Mouse (Mus musculus) heart, embryonic 14.5 days (tissue): ENCODE results near the gene Sebox. TPM values are rescaled to one million over a fixed set of nuclear protein-coding genes. Genes with fewer than 3 reads are reported as not detected.

Experiments
- ATAC-seq: fragments of 200-750 bp; cut with Nextera tagmentation; 2 replicates; pipeline ENCODE4 v1.8.0; 2017; ENCODE audit warnings: low read depth, moderate TSS enrichment; ENCODE audit not compliant: insufficient number of reproducible peaks, insufficient read depth, low FRiP score
- H3K27ac ChIP-seq, 2 experiments: fragments of 200-500 bp in 1 of 2; fragments of 300-500 bp in 1 of 2; sonication (generic) in 1 of 2; replicated peaks in 1 of 2; 2 replicates each; pipeline ENCODE4 v1.5.1; 2012 to 2014; ENCODE audit warnings: low read depth in 2 of 2, low read length in 2 of 2, control low read depth in 1 of 2, mild to moderate bottlenecking in 1 of 2, mixed read lengths in 1 of 2; ENCODE audit not compliant: control insufficient read depth in 1 of 2, insufficient read depth in 1 of 2
- H3K27me3 ChIP-seq: fragments of 300-500 bp; sonication (generic); 2 replicates; pipeline ENCODE4 v1.6.1; 2014; ENCODE audit warnings: mild to moderate bottlenecking, low read length, control low read depth; ENCODE audit not compliant: control insufficient read depth, insufficient read depth
- H3K36me3 ChIP-seq: fragments of 300-500 bp; sonication (generic); 2 replicates; pipeline ENCODE4 v1.6.1; 2014; ENCODE audit warnings: mild to moderate bottlenecking, control low read depth, low read length, mixed read lengths; ENCODE audit not compliant: control insufficient read depth, insufficient read depth
- H3K4me1 ChIP-seq, 2 experiments: fragments of 200-500 bp in 1 of 2; fragments of 300-500 bp in 1 of 2; sonication (generic) in 1 of 2; 2 replicates each; pipeline ENCODE4 v1.6.1; 2012 to 2014; ENCODE audit warnings: low read length in 2 of 2, control low read depth in 1 of 2, mixed read lengths in 1 of 2; ENCODE audit not compliant: control insufficient read depth in 2 of 2, insufficient read depth in 2 of 2
- H3K4me2 ChIP-seq: fragments of 300-500 bp; sonication (generic); 2 replicates; pipeline ENCODE4 v1.6.1; 2014; ENCODE audit warnings: mild to moderate bottlenecking, low read length
- H3K4me3 ChIP-seq, 2 experiments: fragments of 200-500 bp in 1 of 2; fragments of 300-500 bp in 1 of 2; sonication (generic) in 1 of 2; 2 replicates each; pipeline ENCODE4 v1.5.1; 2012 to 2014; ENCODE audit warnings: low read length in 2 of 2, mild to moderate bottlenecking in 2 of 2, control low read depth in 1 of 2, low read depth in 1 of 2, moderate library complexity in 1 of 2; ENCODE audit not compliant: control insufficient read depth in 1 of 2, insufficient read depth in 1 of 2
- H3K9ac ChIP-seq: fragments of 300-500 bp; sonication (generic); 2 replicates; pipeline ENCODE4 v1.6.1; 2014; ENCODE audit warnings: mild to moderate bottlenecking, low read length
- H3K9me3 ChIP-seq: fragments of 300-500 bp; sonication (generic); 2 replicates; pipeline ENCODE4 v1.6.1; 2016; ENCODE audit warnings: low read length, control low read depth; ENCODE audit not compliant: control insufficient read depth
- WGBS: fragments of 180-500 bp; shearing (Covaris S2); extraction: QIAGEN DNeasy Blood & Tissue Kit; methylation state at CpG from one replicate; pipeline ENCODE4 v1.1.7; 2014; 5-methylcytosine and 5-hydroxymethylcytosine counted together
- polyA plus RNA-seq: library from polyadenylated mRNA; unstranded; fragments of >200 nt; fragmentation: Nextera tagmentation; extraction: Ambion mirVana; gene quantifications from 2 replicates; pipeline ENCODE4 v1.2.1, GENCODE M21; 2014

The Sebox gene
- polyA plus RNA-seq, 1 experiment from 2014 or later, result not detected

- 74% methylated on average over 3 of the region's 3 CpGs for WGBS
- peaks cover 0 to 15% of the 10 kb centered on the region in 2 experiments; a peak in 3 of 4 replicates for H3K4me1 ChIP-seq
- no peak overlapping the region for H3K27ac ChIP-seq
- H3K9ac ChIP-seq, result peak overlapping the region; percentile 96
- H3K27me3 ChIP-seq, result no peaks in the 10 kb centered on the region
- peak overlapping the region; percentile 89 for H3K4me2 ChIP-seq
- no peak for ATAC-seq
- H3K36me3 ChIP-seq, result peaks cover 60% of the 10 kb centered on the region
- H3K9me3 ChIP-seq, result no peaks in the 10 kb centered on the region
- peak overlapping the region in 1 of 2 experiments; percentile 85; a peak in 2 of 4 replicates for H3K4me3 ChIP-seq
These were observed 10.0 kb downstream of the Sebox start for GRCm38 (mm10) chr11:78513106-78513790.

DNA sequence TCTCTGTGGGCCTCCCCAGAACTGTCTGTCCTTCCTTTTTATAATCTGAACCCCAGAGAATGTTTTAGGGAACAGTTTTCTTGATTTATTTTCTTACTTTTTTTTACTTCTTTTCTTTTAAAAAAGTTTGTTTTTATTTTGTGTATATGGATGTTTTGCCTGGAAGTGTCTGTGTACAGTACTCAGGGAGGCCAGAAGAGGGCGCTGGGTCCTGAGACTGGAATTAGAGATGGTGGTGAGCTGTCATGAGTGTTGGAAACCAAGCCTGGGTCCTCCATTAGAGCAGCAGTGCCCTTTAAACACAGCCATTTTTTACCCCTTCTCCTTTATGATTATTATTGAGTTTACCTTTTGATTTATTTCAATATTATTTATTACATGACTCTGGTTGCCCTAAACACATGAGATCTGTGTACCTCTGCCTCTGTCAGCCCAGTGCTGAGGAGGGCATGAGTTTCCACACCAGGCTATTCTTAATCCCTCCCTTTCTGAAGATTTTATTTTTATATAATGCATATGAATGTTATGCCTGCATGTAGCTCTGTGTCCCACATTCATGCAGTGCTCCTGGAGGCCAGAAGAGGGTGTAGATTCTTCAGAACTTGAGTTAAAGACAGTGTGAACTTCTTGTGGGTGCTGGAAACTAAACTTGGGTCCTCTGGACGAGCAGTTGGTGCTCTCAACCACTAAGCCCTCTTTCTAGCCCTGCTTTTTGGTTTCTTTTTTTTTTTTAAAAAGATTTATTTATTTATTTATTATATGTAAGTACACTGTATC, 12.5 kb downstream of the Sebox start:
- H3K36me3 ChIP-seq, result peaks cover 68% of the 10 kb centered on the region
- no peaks in the 10 kb centered on the region for H3K9me3 ChIP-seq
- H3K27me3 ChIP-seq, result no peaks in the 10 kb centered on the region
- no peak overlapping the region for H3K9ac ChIP-seq
- H3K4me1 ChIP-seq, result peaks cover 0 to 15% of the 10 kb centered on the region in 2 experiments; a peak in 3 of 4 replicates
- no peak overlapping the region for H3K4me2 ChIP-seq
- H3K27ac ChIP-seq, result no peak overlapping the region
- 64% methylated on average over 2 of the region's 2 CpGs for WGBS
- ATAC-seq, result no peak
- no peak overlapping the region for H3K4me3 ChIP-seq

GRCm38 (mm10) chr11:78518931-78519330, 15.7 kb downstream of the Sebox start:
- Histone ChIP-seq H3K27me3 (no peaks in the 10 kb centered on the region), H3K9me3 (no peaks in the 10 kb centered on the region), H3K36me3 (peaks cover 97% of the 10 kb centered on the region), H3K4me3 (no peak overlapping the region), H3K4me1 (no peaks in the 10 kb centered on the region), H3K9ac (no peak overlapping the region), H3K4me2 (no peak overlapping the region), H3K27ac (no peak overlapping the region)
- 91% methylated on average over 10 of the region's 10 CpGs for WGBS
- no peak for ATAC-seq

- no peaks in the 10 kb centered on the region for H3K4me1 ChIP-seq
- ATAC-seq, result no peak
- 79% methylated on average over 3 of the region's 3 CpGs for WGBS
- H3K4me2 ChIP-seq, result no peak overlapping the region
- H3K27ac ChIP-seq, result no peak overlapping the region
- no peak overlapping the region for H3K9ac ChIP-seq
- no peak overlapping the region for H3K4me3 ChIP-seq
- H3K9me3 ChIP-seq, result no peaks in the 10 kb centered on the region
- H3K27me3 ChIP-seq, result no peaks in the 10 kb centered on the region
- peaks cover 97% of the 10 kb centered on the region for H3K36me3 ChIP-seq
These were observed 18.6 kb downstream of the Sebox start for GRCm38 (mm10) chr11:78521880-78522279.

- no peaks in the 10 kb centered on the region for H3K4me1 ChIP-seq
- no peak for ATAC-seq
- no peak overlapping the region for H3K4me3 ChIP-seq
- no peak overlapping the region for H3K27ac ChIP-seq
- 100% methylated on average over 1 of the region's 1 CpGs for WGBS
- H3K27me3 ChIP-seq, result no peaks in the 10 kb centered on the region
- no peak overlapping the region for H3K9ac ChIP-seq
- H3K9me3 ChIP-seq, result no peaks in the 10 kb centered on the region
- H3K4me2 ChIP-seq, result no peak overlapping the region
- peaks cover 100% of the 10 kb centered on the region for H3K36me3 ChIP-seq
These were observed 19.3 kb downstream of the Sebox start for GRCm38 (mm10) chr11:78522481-78522997.

GRCm38 (mm10) chr11:78523241-78523955, 20.2 kb downstream of the Sebox start:
- Histone ChIP-seq H3K4me3 (no peak overlapping the region), H3K9me3 (no peaks in the 10 kb centered on the region), H3K27me3 (no peaks in the 10 kb centered on the region), H3K9ac (no peak overlapping the region), H3K36me3 (peaks cover 100% of the 10 kb centered on the region), H3K4me2 (no peak overlapping the region), H3K4me1 (no peaks in the 10 kb centered on the region), H3K27ac (no peak overlapping the region)
- WGBS, result 73% methylated on average over 9 of the region's 9 CpGs
- ATAC-seq, result no peak

GRCm38 (mm10) chr11:78524838-78525237, 21.6 kb downstream of the Sebox start:
- no peaks in the 10 kb centered on the region for H3K9me3 ChIP-seq
- H3K36me3 ChIP-seq, result peaks cover 99% of the 10 kb centered on the region
- no peaks in the 10 kb centered on the region for H3K27me3 ChIP-seq
- WGBS, result 84% methylated on average over 2 of the region's 2 CpGs
- H3K4me2 ChIP-seq, result no peak overlapping the region
- H3K4me1 ChIP-seq, result no peaks in the 10 kb centered on the region
- H3K4me3 ChIP-seq, result no peak overlapping the region
- H3K27ac ChIP-seq, result no peak overlapping the region
- H3K9ac ChIP-seq, result no peak overlapping the region
- ATAC-seq, result no peak
